Mouse (Mus musculus) ES-Bruce4 (cell line): ENCODE measurements around the gene Ampd1.

Source experiments
- CTCF ChIP-seq: IDR thresholded peaks from one replicate; pipeline ENCODE4 v1.8.1; 2011; ENCODE audit warnings: low read depth, low read length
- EP300 ChIP-seq: IDR thresholded peaks from 2 replicates; pipeline ENCODE4 v1.6.1; 2011; ENCODE audit warnings: low read depth, low read length; ENCODE audit not compliant: insufficient read depth
- POLR2A ChIP-seq: IDR thresholded peaks from one replicate; pipeline ENCODE4 v1.8.1; 2011; ENCODE audit warnings: low read length; ENCODE audit not compliant: insufficient read depth

GRCm38 (mm10) chr3:103066927-103067326 is 6.9 kb upstream of the Ampd1 start:
- TF ChIP-seq CTCF, result no peak
- TF ChIP-seq EP300, result no peak
- TF ChIP-seq POLR2A, result no peak
